Mouse (Mus musculus) kidney, adult 10 weeks (tissue): ENCODE results near the gene Tgm4. TPM values are rescaled to one million over a fixed set of nuclear protein-coding genes. Genes with fewer than 3 reads are reported as not detected.

Experiments used
- polyA plus RNA-seq: library from polyadenylated mRNA; stranded (reverse); fragments of 350-450 nt; fragmentation: Illumina TruSeq; extraction: RNeasy Lipid Tissue Mini Kit (QIAGEN cat#74804); gene quantifications from one replicate; pipeline ENCODE4 v1.2.3, GENCODE M21; 2014; ENCODE audit warnings: low read depth, low replicate concordance

The Tgm4 gene
- polyA plus RNA-seq: not detected

GRCm38 (mm10) chr9:123034426-123034825 is at the start of gene Tgm4:
Tgm4 (plus strand) TSS chr9:123034726.

GRCm38 (mm10) chr9:123020995-123021631 is 13.4 kb upstream of the Tgm4 start, which contains the start of gene Tmem42:
Tmem42 (plus strand) TSS chr9:123021326.

DNA sequence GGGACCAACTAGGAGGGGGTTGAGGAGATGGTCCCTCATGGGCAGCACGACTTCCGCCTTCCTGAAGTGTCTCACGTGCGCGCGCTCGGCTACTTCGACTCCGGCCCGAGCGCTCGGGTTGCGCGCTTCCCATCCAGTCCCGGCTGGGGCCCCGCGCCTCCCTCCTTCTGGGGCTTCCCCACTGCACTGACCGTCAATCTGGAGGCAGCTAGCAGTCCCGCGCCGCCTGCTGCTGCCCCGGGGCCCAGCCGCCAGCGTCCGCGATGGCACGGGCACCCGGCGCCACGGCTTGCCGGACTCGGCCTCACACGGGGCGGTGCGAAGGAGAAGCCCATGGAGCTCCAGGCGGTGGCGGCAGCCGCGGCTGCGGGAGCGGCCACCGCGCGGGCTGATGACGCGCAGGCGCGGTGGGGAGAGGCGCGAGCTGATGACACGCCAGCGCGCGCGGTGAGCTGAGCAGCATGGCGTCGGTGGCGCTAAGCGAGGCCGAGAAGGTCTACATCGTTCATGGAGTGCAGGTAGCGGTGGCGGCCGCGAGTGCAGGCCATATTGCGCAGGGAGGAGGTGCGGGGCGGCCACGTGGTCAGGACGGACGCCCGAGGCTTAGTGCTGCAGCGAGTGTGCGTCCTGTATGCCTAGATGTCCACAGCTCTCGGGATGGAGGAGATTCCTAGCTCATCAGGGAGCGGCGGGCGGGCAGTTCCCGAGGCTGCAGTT is 78.4 kb downstream of the Tgm4 start, which contains the start of the genes Zdhhc3 and Exosc7:
Gene Zdhhc3 (minus strand): TSS at position 401 of the 717 bp plus-strand sequence.
Gene Exosc7 (plus strand): TSS at position 411 of the 717 bp plus-strand sequence.

Other genes starting within 250 kb of the Tgm4 start
- gene Tcaim, start 229.2 kb upstream of the Tgm4 start, polyA plus RNA-seq: 58.7 TPM
- not detected for gene Gm35549, start 190.7 kb upstream of the Tgm4 start, polyA plus RNA-seq
- 88.0 TPM for gene Zfp445, start 168.7 kb upstream of the Tgm4 start, polyA plus RNA-seq
- 25.3 TPM for gene Zkscan7, start 149.0 kb upstream of the Tgm4 start, polyA plus RNA-seq
- 6.5 TPM for gene Zfp105, start 111.7 kb upstream of the Tgm4 start, polyA plus RNA-seq
- gene 1110059G10Rik, start 83.7 kb upstream of the Tgm4 start, polyA plus RNA-seq: 68.7 TPM
- gene Kif15, start 83.7 kb upstream of the Tgm4 start, polyA plus RNA-seq: 0.32 TPM
- 12.4 TPM for gene Tmem42, start 13.4 kb upstream of the Tgm4 start, polyA plus RNA-seq
- 27.2 TPM for gene Zdhhc3, start 78.5 kb downstream of the Tgm4 start, polyA plus RNA-seq
- gene Exosc7, start 78.5 kb downstream of the Tgm4 start, polyA plus RNA-seq: 13.4 TPM
- not detected for gene Clec3b, start 116.2 kb downstream of the Tgm4 start, polyA plus RNA-seq
- 24.0 TPM for gene Cdcp1, start 181.3 kb downstream of the Tgm4 start, polyA plus RNA-seq
- gene Tmem158, start 226.0 kb downstream of the Tgm4 start, polyA plus RNA-seq: 2.1 TPM